Mouse (Mus musculus): ENCODE results near the gene Hoxa11. TPM values are rescaled to one million over a fixed set of nuclear protein-coding genes. Genes with fewer than 3 reads are reported as not detected.

Gene Hoxa11
- polyA plus RNA-seq, 1 experiment from 2014 or later: not detected

GRCm38 (mm10) chr6:52252775-52253376, 7.3 kb upstream of the Hoxa11 start:
- Histone ChIP-seq H3K36me3 (no peaks in the 10 kb centered on the region), H3K4me2 (replicated peaks) (no peak overlapping the region), H3K9me3 (replicated peaks) (no peaks in the 10 kb centered on the region), H3K27me3 (peaks cover 90% of the 10 kb centered on the region), H3K27ac (replicated peaks) (no peak overlapping the region), H3K4me3 (replicated peaks) (0 out of 2 replicates have a peak overlapping the region, but pooled peaks have one; percentile 16), H3K4me1 (peaks cover 5% of the 10 kb centered on the region; the same call in 1 of the 2 replicates), H3K9ac (no peak overlapping the region)
- ATAC-seq (ENCODE audit: insufficient number of reproducible peaks, low FRiP score, low TSS enrichment, low read depth): no peak
- under 1% methylated on average over 35 of the region's 35 CpGs for WGBS

GRCm38 (mm10) chr6:52252016-52252774, 6.6 kb upstream of the Hoxa11 start:
- no peak for ATAC-seq (ENCODE audit: insufficient number of reproducible peaks, low FRiP score, low TSS enrichment, low read depth)
- Histone ChIP-seq H3K9ac (no peak overlapping the region), H3K27me3 (peaks cover 90% of the 10 kb centered on the region), H3K36me3 (no peaks in the 10 kb centered on the region), H3K4me2 (replicated peaks) (no peak overlapping the region), H3K9me3 (replicated peaks) (no peaks in the 10 kb centered on the region), H3K27ac (replicated peaks) (no peak overlapping the region), H3K4me3 (replicated peaks) (no peak overlapping the region), H3K4me1 (peaks cover 5% of the 10 kb centered on the region; the same call in 1 of the 2 replicates)
- WGBS: 2% methylated on average over 24 of the region's 24 CpGs

- H3K36me3 ChIP-seq: no peaks in the 10 kb centered on the region
- H3K27ac ChIP-seq (replicated peaks): no peak overlapping the region
- ATAC-seq (ENCODE audit: insufficient number of reproducible peaks, low FRiP score, low TSS enrichment, low read depth): no peak
- 9% methylated on average over 7 of the region's 7 CpGs for WGBS
- no peak overlapping the region for H3K4me3 ChIP-seq (replicated peaks)
- peaks cover 91% of the 10 kb centered on the region for H3K27me3 ChIP-seq
- H3K9me3 ChIP-seq (replicated peaks): no peaks in the 10 kb centered on the region
- no peak overlapping the region for H3K9ac ChIP-seq
- H3K4me1 ChIP-seq: peaks cover 5% of the 10 kb centered on the region; the same call in 1 of the 2 replicates
- H3K4me2 ChIP-seq (replicated peaks): no peak overlapping the region
Observed at GRCm38 (mm10) chr6:52251177-52251879, 5.7 kb upstream of the Hoxa11 start.

GRCm38 (mm10) chr6:52249826-52250225, 4.2 kb upstream of the Hoxa11 start:
- no peak overlapping the region for H3K4me3 ChIP-seq (replicated peaks)
- H3K4me2 ChIP-seq (replicated peaks): no peak overlapping the region
- no peak overlapping the region for H3K27ac ChIP-seq (replicated peaks)
- H3K4me1 ChIP-seq: peaks cover 10% of the 10 kb centered on the region; the same call in 1 of the 2 replicates
- no peak overlapping the region for H3K9ac ChIP-seq
- WGBS: 1% methylated on average over 4 of the region's 4 CpGs
- H3K9me3 ChIP-seq (replicated peaks): no peaks in the 10 kb centered on the region
- ATAC-seq (ENCODE audit: insufficient number of reproducible peaks, low FRiP score, low TSS enrichment, low read depth): no peak
- H3K27me3 ChIP-seq: peaks cover 93% of the 10 kb centered on the region
- no peaks in the 10 kb centered on the region for H3K36me3 ChIP-seq

GRCm38 (mm10) chr6:52249415-52249738, 3.8 kb upstream of the Hoxa11 start:
- WGBS: under 1% methylated on average over 16 of the region's 16 CpGs
- no peak for ATAC-seq (ENCODE audit: insufficient number of reproducible peaks, low FRiP score, low TSS enrichment, low read depth)
- H3K4me3 ChIP-seq (replicated peaks): no peak overlapping the region
- no peak overlapping the region for H3K4me2 ChIP-seq (replicated peaks)
- peaks cover 11% of the 10 kb centered on the region; the same call in 1 of the 2 replicates for H3K4me1 ChIP-seq
- no peak overlapping the region for H3K9ac ChIP-seq
- H3K36me3 ChIP-seq: no peaks in the 10 kb centered on the region
- H3K27me3 ChIP-seq: peaks cover 97% of the 10 kb centered on the region
- no peaks in the 10 kb centered on the region for H3K9me3 ChIP-seq (replicated peaks)
- no peak overlapping the region for H3K27ac ChIP-seq (replicated peaks)

- H3K27ac ChIP-seq (replicated peaks): no peak overlapping the region
- no peak overlapping the region for H3K9ac ChIP-seq
- WGBS: 2% methylated on average over 27 of the region's 27 CpGs
- H3K4me1 ChIP-seq: peaks cover 11% of the 10 kb centered on the region; the same call in 1 of the 2 replicates
- H3K9me3 ChIP-seq (replicated peaks): no peaks in the 10 kb centered on the region
- H3K4me3 ChIP-seq (replicated peaks): no peak overlapping the region
- H3K27me3 ChIP-seq: peaks cover 97% of the 10 kb centered on the region
- ATAC-seq (ENCODE audit: insufficient number of reproducible peaks, low FRiP score, low TSS enrichment, low read depth): no peak
- no peak overlapping the region for H3K4me2 ChIP-seq (replicated peaks)
- no peaks in the 10 kb centered on the region for H3K36me3 ChIP-seq
Observed at GRCm38 (mm10) chr6:52248638-52249414, 3.2 kb upstream of the Hoxa11 start.

- no peak for ATAC-seq (ENCODE audit: insufficient number of reproducible peaks, low FRiP score, low TSS enrichment, low read depth)
- H3K36me3 ChIP-seq: no peaks in the 10 kb centered on the region
Observed at GRCm38 (mm10) chr6:52247766-52248637, 2.4 kb upstream of the Hoxa11 start.

GRCm38 (mm10) chr6:52246916-52247315, 1.3 kb upstream of the Hoxa11 start:
- Histone ChIP-seq H3K36me3 (no peaks in the 10 kb centered on the region), H3K9me3 (replicated peaks) (no peaks in the 10 kb centered on the region), H3K4me2 (replicated peaks) (no peak overlapping the region), H3K4me1 (0 out of 2 replicates have a peak, but pooled peaks cover 6% of the 10 kb centered on the region), H3K9ac (no peak overlapping the region), H3K27me3 (peaks cover 97% of the 10 kb centered on the region), H3K4me3 (replicated peaks) (no peak overlapping the region), H3K27ac (replicated peaks) (no peak overlapping the region)
- ATAC-seq (ENCODE audit: insufficient number of reproducible peaks, low FRiP score, low TSS enrichment, low read depth): no peak
- WGBS: 4% methylated on average over 3 of the region's 3 CpGs

More at GRCm38 (mm10) chr6:52247766-52248637, 2.4 kb upstream of the Hoxa11 start:
- H3K9me3 ChIP-seq (replicated peaks): no peaks in the 10 kb centered on the region
- H3K4me2 ChIP-seq (replicated peaks): no peak overlapping the region
- H3K27me3 ChIP-seq: peaks cover 97% of the 10 kb centered on the region
- H3K27ac ChIP-seq (replicated peaks): no peak overlapping the region
- H3K4me1 ChIP-seq: peaks cover 6% of the 10 kb centered on the region; the same call in 1 of the 2 replicates
- no peak overlapping the region for H3K9ac ChIP-seq
- no peak overlapping the region for H3K4me3 ChIP-seq (replicated peaks)
- WGBS: 1% methylated on average over 23 of the region's 23 CpGs

- peaks cover 97% of the 10 kb centered on the region for H3K27me3 ChIP-seq
- no peaks in the 10 kb centered on the region for H3K9me3 ChIP-seq (replicated peaks)
- 0 out of 2 replicates have a peak, but pooled peaks cover 6% of the 10 kb centered on the region for H3K4me1 ChIP-seq
- ATAC-seq (ENCODE audit: insufficient number of reproducible peaks, low FRiP score, low TSS enrichment, low read depth): no peak
- H3K27ac ChIP-seq (replicated peaks): no peak overlapping the region
- H3K9ac ChIP-seq: no peak overlapping the region
- H3K36me3 ChIP-seq: no peaks in the 10 kb centered on the region
- WGBS: 3% methylated on average over 26 of the region's 26 CpGs
- H3K4me2 ChIP-seq (replicated peaks): no peak overlapping the region
- H3K4me3 ChIP-seq (replicated peaks): no peak overlapping the region
Observed at GRCm38 (mm10) chr6:52246403-52246803, 793 bp upstream of the Hoxa11 start.
